Mouse (Mus musculus): ENCODE measurements around the gene Klra7. TPM values are rescaled to one million over a fixed set of nuclear protein-coding genes. Genes with fewer than 3 reads are reported as not detected.
"Not testable (repeated sequence)": the region's sequence is repeated elsewhere in the genome, so short reads cannot be mapped to it uniquely, and the experiment has no call there.

Klra7 gene
- polyA plus RNA-seq (2011; ENCODE audit: insufficient read depth, insufficient read length, low read depth, missing spikeins) = not detected in 2 replicates

DNA sequence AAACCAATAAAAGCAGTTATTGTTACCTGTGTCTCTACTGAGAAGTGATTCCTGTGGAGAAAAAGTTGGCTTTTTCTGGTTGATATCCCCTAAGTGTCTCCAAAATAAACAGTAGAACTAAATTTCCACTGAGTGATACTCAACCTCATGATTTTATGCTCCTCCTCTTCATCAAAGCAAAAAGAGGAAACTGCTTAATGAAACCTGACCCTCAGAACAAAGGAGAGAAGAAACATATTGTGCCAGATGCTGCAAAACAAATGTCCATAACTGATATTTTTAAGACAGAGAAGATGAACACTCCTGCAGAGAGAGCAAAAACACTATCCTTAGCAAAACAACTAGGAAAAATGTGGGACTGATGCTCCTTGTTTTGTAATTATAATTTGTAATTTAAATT is at the start of gene Klra7:
Klra7 (minus strand) TSS at position 101 of the 400 bp plus-strand sequence.
- no peak within 1 kb of the TSS for H3K4me3 ChIP-seq (ENCODE audit: low read depth, low read length)
- H3K36me3 ChIP-seq (ENCODE audit: control insufficient read depth, insufficient read depth, low read length, poor library complexity, severe bottlenecking) = no peaks in the 10 kb centered on the region
- H3K27me3 ChIP-seq (ENCODE audit: control insufficient read depth, insufficient read depth, low read length, poor library complexity, severe bottlenecking) = no peaks in the 10 kb centered on the region
- no peaks in the 10 kb centered on the region for H3K4me1 ChIP-seq (ENCODE audit: control insufficient read depth, insufficient read depth, low read length)
- no peak within 1 kb of the TSS for H3K9ac ChIP-seq (ENCODE audit: low read depth, poor library complexity, severe bottlenecking)
- TF ChIP-seq CTCF (IDR thresholded peaks at IDR 0.05; ENCODE audit: low read depth, low read length) (no peak), EP300 (IDR thresholded peaks at IDR 0.05; ENCODE audit: insufficient read depth, low read depth, low read length) (no peak), POLR2A (IDR thresholded peaks at IDR 0.05; ENCODE audit: insufficient read depth, low read length) (no peak)
- H3K9me3 ChIP-seq (replicated peaks; ENCODE audit: control insufficient read depth, insufficient read depth, low read length, poor library complexity, severe bottlenecking) = no peaks in the 10 kb centered on the region
- no peak within 1 kb of the TSS for H3K27ac ChIP-seq (ENCODE audit: insufficient read depth, low read length)

DNA sequence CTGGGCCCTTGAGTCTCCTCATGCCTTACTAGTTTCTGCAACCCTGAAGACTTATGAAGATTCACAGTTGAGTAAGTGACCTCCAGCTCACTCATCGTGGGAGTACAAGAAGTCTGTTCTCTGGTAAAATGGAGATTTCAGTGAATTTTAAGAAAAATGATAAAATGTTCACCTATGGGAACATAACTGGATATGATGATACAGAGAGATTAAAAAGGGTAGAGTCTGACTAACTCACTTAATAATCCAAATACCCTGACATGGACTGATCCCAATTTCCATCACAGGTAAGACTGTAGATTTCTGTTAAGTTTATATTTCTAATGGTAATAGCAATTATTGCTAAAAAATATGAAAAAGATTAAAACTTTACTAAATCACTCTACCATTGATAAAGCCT is 48.7 kb upstream of the Klra7 start, which contains the start of gene Klra10:
Klra10 (minus strand) TSS at position 101 of the 400 bp plus-strand sequence.
- not testable (repeated sequence) for H3K4me1 ChIP-seq (ENCODE audit: control insufficient read depth, insufficient read depth, low read length); H3K9me3 ChIP-seq (replicated peaks; ENCODE audit: control insufficient read depth, insufficient read depth, low read length, poor library complexity, severe bottlenecking); H3K27ac ChIP-seq (ENCODE audit: insufficient read depth, low read length); H3K9ac ChIP-seq (ENCODE audit: low read depth, poor library complexity, severe bottlenecking); H3K4me3 ChIP-seq (ENCODE audit: low read depth, low read length); H3K36me3 ChIP-seq (ENCODE audit: control insufficient read depth, insufficient read depth, low read length, poor library complexity, severe bottlenecking); H3K27me3 ChIP-seq (ENCODE audit: control insufficient read depth, insufficient read depth, low read length, poor library complexity, severe bottlenecking)

GRCm38 (mm10) chr6:130255326-130255725 is 22.2 kb upstream of the Klra7 start:
- H3K9me3 ChIP-seq (replicated peaks; ENCODE audit: control insufficient read depth, insufficient read depth, low read length, poor library complexity, severe bottlenecking) = no peaks in the 10 kb centered on the region
- TF ChIP-seq CTCF (IDR thresholded peaks at IDR 0.05; ENCODE audit: low read depth, low read length) (no peak), POLR2A (IDR thresholded peaks at IDR 0.05; ENCODE audit: insufficient read depth, low read length) (no peak), EP300 (IDR thresholded peaks at IDR 0.05; ENCODE audit: insufficient read depth, low read depth, low read length) (no peak)
- H3K4me1 ChIP-seq (ENCODE audit: control insufficient read depth, insufficient read depth, low read length) = no peaks in the 10 kb centered on the region

GRCm38 (mm10) chr6:130237536-130237935 is 4.4 kb upstream of the Klra7 start:
- Histone ChIP-seq H3K9ac (ENCODE audit: low read depth, poor library complexity, severe bottlenecking) (no peak overlapping the region), H3K36me3 (ENCODE audit: control insufficient read depth, insufficient read depth, low read length, poor library complexity, severe bottlenecking) (no peaks in the 10 kb centered on the region), H3K27ac (ENCODE audit: insufficient read depth, low read length) (no peak overlapping the region), H3K27me3 (ENCODE audit: control insufficient read depth, insufficient read depth, low read length, poor library complexity, severe bottlenecking) (no peaks in the 10 kb centered on the region), H3K9me3 (replicated peaks; ENCODE audit: control insufficient read depth, insufficient read depth, low read length, poor library complexity, severe bottlenecking) (no peaks in the 10 kb centered on the region), H3K4me1 (ENCODE audit: control insufficient read depth, insufficient read depth, low read length) (no peaks in the 10 kb centered on the region), H3K4me3 (ENCODE audit: low read depth, low read length) (no peak overlapping the region)
- no peak for TF ChIP-seq CTCF (IDR thresholded peaks at IDR 0.05; ENCODE audit: low read depth, low read length)
- TF ChIP-seq POLR2A (IDR thresholded peaks at IDR 0.05; ENCODE audit: insufficient read depth, low read length) = no peak
- no peak for TF ChIP-seq EP300 (IDR thresholded peaks at IDR 0.05; ENCODE audit: insufficient read depth, low read depth, low read length)

More at GRCm38 (mm10) chr6:130255326-130255725, 22.2 kb upstream of the Klra7 start:
- Histone ChIP-seq H3K27me3 (ENCODE audit: control insufficient read depth, insufficient read depth, low read length, poor library complexity, severe bottlenecking) (no peaks in the 10 kb centered on the region), H3K36me3 (ENCODE audit: control insufficient read depth, insufficient read depth, low read length, poor library complexity, severe bottlenecking) (no peaks in the 10 kb centered on the region), H3K9ac (ENCODE audit: low read depth, poor library complexity, severe bottlenecking) (no peak overlapping the region), H3K4me3 (ENCODE audit: low read depth, low read length) (no peak overlapping the region), H3K27ac (ENCODE audit: insufficient read depth, low read length) (no peak overlapping the region)

DNA sequence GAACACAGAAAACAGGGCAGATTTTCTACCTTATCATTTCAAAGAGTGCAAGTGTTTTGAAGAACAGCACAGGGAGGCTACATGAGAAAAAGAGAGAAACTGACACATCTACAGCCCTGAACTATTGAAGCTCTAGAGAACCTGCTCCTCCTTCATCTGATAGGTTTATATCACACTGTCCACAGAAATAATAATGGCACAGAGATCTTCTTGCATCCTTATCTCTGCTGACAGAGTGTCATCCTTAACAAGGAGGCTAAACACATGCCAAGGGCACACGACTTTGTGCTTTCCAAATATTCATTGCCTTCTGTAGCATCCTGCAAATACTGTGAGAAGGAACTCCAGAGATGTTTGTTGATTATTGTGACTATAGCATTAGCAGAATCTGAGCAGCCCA is 3.5 kb upstream of the Klra7 start:
- TF ChIP-seq EP300 (IDR thresholded peaks at IDR 0.05; ENCODE audit: insufficient read depth, low read depth, low read length) (no peak), CTCF (IDR thresholded peaks at IDR 0.05; ENCODE audit: low read depth, low read length) (no peak), POLR2A (IDR thresholded peaks at IDR 0.05; ENCODE audit: insufficient read depth, low read length) (no peak)
- Histone ChIP-seq H3K9ac (ENCODE audit: low read depth, poor library complexity, severe bottlenecking) (no peak overlapping the region), H3K4me3 (ENCODE audit: low read depth, low read length) (no peak overlapping the region), H3K36me3 (ENCODE audit: control insufficient read depth, insufficient read depth, low read length, poor library complexity, severe bottlenecking) (no peaks in the 10 kb centered on the region), H3K27ac (ENCODE audit: insufficient read depth, low read length) (no peak overlapping the region), H3K4me1 (ENCODE audit: control insufficient read depth, insufficient read depth, low read length) (no peaks in the 10 kb centered on the region), H3K9me3 (replicated peaks; ENCODE audit: control insufficient read depth, insufficient read depth, low read length, poor library complexity, severe bottlenecking) (no peaks in the 10 kb centered on the region), H3K27me3 (ENCODE audit: control insufficient read depth, insufficient read depth, low read length, poor library complexity, severe bottlenecking) (no peaks in the 10 kb centered on the region)

DNA sequence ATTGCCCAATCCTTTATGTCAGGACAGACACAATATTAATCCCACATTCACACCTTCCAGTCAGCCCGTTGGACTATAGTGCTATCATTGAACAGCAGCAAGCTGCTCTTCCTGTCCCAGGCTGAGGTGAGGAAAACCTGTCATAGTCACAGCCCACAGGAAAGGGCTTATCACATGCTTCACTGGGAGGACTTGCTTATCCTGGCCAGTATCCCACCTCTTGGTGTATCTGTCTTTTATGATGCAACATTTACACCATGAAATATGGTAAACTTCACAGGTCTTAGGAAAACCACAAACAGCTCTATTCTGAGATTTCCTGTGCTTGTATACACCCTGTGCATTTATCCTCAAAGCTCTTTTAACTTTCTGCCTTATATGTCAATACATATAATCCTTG is 35.7 kb downstream of the Klra7 start:
- not testable (repeated sequence) for H3K4me1 ChIP-seq (ENCODE audit: control insufficient read depth, insufficient read depth, low read length); H3K4me3 ChIP-seq (ENCODE audit: low read depth, low read length); H3K27ac ChIP-seq (ENCODE audit: insufficient read depth, low read length); H3K9me3 ChIP-seq (replicated peaks; ENCODE audit: control insufficient read depth, insufficient read depth, low read length, poor library complexity, severe bottlenecking); H3K36me3 ChIP-seq (ENCODE audit: control insufficient read depth, insufficient read depth, low read length, poor library complexity, severe bottlenecking); H3K9ac ChIP-seq (ENCODE audit: low read depth, poor library complexity, severe bottlenecking); H3K27me3 ChIP-seq (ENCODE audit: control insufficient read depth, insufficient read depth, low read length, poor library complexity, severe bottlenecking)

DNA sequence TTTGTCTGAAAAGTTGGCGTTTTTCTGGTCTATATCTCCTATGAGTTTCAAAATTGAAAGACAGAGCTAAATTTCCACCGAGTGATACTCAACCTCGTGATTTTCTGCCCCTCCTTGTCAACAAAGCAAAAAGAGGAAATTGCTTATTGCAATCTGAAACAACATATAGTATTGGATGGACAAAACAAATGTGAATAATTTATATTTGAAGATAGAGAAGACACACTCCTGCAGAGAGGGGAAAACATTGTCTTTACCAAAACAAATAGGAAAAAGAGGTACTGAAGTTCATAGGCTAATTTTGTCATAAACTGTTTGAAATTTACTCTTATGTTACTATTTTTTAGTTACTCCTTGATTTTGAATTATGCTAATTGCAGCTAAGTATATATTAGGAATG is 40.1 kb downstream of the Klra7 start, which contains the start of gene Klra9:
Klra9 (minus strand) TSS at position 101 of the 400 bp plus-strand sequence.
- H3K4me1 ChIP-seq (ENCODE audit: control insufficient read depth, insufficient read depth, low read length); H3K4me3 ChIP-seq (ENCODE audit: low read depth, low read length); H3K27ac ChIP-seq (ENCODE audit: insufficient read depth, low read length); H3K9me3 ChIP-seq (replicated peaks; ENCODE audit: control insufficient read depth, insufficient read depth, low read length, poor library complexity, severe bottlenecking); H3K9ac ChIP-seq (ENCODE audit: low read depth, poor library complexity, severe bottlenecking); H3K27me3 ChIP-seq (ENCODE audit: control insufficient read depth, insufficient read depth, low read length, poor library complexity, severe bottlenecking); H3K36me3 ChIP-seq (ENCODE audit: control insufficient read depth, insufficient read depth, low read length, poor library complexity, severe bottlenecking): not testable (repeated sequence)

Other genes with a start within 250 kb of the Klra7 start
- not detected in 2 replicates for gene Klra6, start 206.4 kb downstream of the Klra7 start, polyA plus RNA-seq (2011; ENCODE audit: insufficient read depth, insufficient read length, low read depth, missing spikeins)
- gene Klra4, start 166.1 kb downstream of the Klra7 start, polyA plus RNA-seq (2011; ENCODE audit: insufficient read depth, insufficient read length, low read depth, missing spikeins) = not detected in 2 replicates
- not detected in 2 replicates for gene Klra8, start 103.4 kb downstream of the Klra7 start, polyA plus RNA-seq (2011; ENCODE audit: insufficient read depth, insufficient read length, low read depth, missing spikeins)
- gene Klra9, start 40.2 kb downstream of the Klra7 start, polyA plus RNA-seq (2011; ENCODE audit: insufficient read depth, insufficient read length, low read depth, missing spikeins) = not detected in 2 replicates
- not detected in 2 replicates for gene Klra10, start 48.6 kb upstream of the Klra7 start, polyA plus RNA-seq (2011; ENCODE audit: insufficient read depth, insufficient read length, low read depth, missing spikeins)
- gene Klra3, start 104.3 kb upstream of the Klra7 start, polyA plus RNA-seq (2011; ENCODE audit: insufficient read depth, insufficient read length, low read depth, missing spikeins) = not detected in 2 replicates
- not detected in 2 replicates for gene Klra1, start 153.6 kb upstream of the Klra7 start, polyA plus RNA-seq (2011; ENCODE audit: insufficient read depth, insufficient read length, low read depth, missing spikeins)